Mouse (Mus musculus) mammary gland, adult 2 months (tissue): ENCODE data around the gene Sspn. TPM values are rescaled to one million over a fixed set of nuclear protein-coding genes. Genes with fewer than 3 reads are reported as not detected.

Source experiments
- polyA plus RNA-seq: library from polyadenylated mRNA; depleted of rRNA; stranded (reverse); fragments of >200 nt; gene quantifications from 2 replicates; pipeline ENCODE4 v1.2.3, GENCODE M21; 2012; ENCODE audit warnings: low replicate concordance; rRNA removed

The Sspn gene
- polyA plus RNA-seq: 8.4 and 20.3 TPM in 2 replicates

GRCm38 (mm10) chr6:145931341-145931740 lies at the start of gene Sspn:
Gene Sspn (plus strand): TSS chr6:145931641.

Other genes with a start within 250 kb of the Sspn start
- gene Rassf8, start 184.9 kb upstream of the Sspn start, polyA plus RNA-seq: 13.0 and 21.3 TPM in 2 replicates
- 18.4 and 75.4 TPM in 2 replicates for gene Bhlhe41, start 66.1 kb upstream of the Sspn start, polyA plus RNA-seq